ENCODE assay signal across 6 mouse cellular contexts in genomic region chr7:135697021-135697740, GRCm38 (mm10). TPM values are rescaled to one million over a fixed set of nuclear protein-coding genes. Genes with fewer than 3 reads are reported as not detected.
A peak's percentile ranks its signal among the peaks of the same experiment; 100 is the strongest.
DNase-seq lines count a peak whose midpoint lies in the region; ATAC-seq and TF ChIP-seq lines count a peak whose summit lies in the region.
"Not testable (repeated sequence)": the region's sequence is repeated elsewhere in the genome, so short reads cannot be mapped to it uniquely, and the experiment has no call there.

No protein-coding gene starts in this region.

- peaks cover 97% of the 10 kb centered on the region for H3K36me3 ChIP-seq in lung, embryonic 14.5 days (ENCODE audit: insufficient read depth)
- not testable (repeated sequence) for H3K36me3 ChIP-seq in lung, postnatal 0 days (ENCODE audit: insufficient read depth, low read length)

- H3K4me2 ChIP-seq in lung, embryonic 14.5 days; lung, postnatal 0 days (replicated peaks; ENCODE audit: low read depth, low read length): not testable (repeated sequence)

- 0 out of 2 replicates have a peak, but pooled peaks cover 11% of the 10 kb centered on the region for H3K4me1 ChIP-seq in lung, embryonic 14.5 days (ENCODE audit: insufficient read depth)
- H3K4me1 ChIP-seq in lung, postnatal 0 days (ENCODE audit: insufficient read depth, low read depth, low read length): not testable (repeated sequence)

- 55% methylated on average over 5 of the region's 5 CpGs for WGBS in lung, embryonic 14.5 days
- 65% methylated on average over 5 of the region's 5 CpGs for WGBS in lung, postnatal 0 days

- peak; percentile 54 for DNase-seq in MN1 (ENCODE audit: low spot score)
- peak; percentile 61 for DNase-seq in heart, adult 11 months
- peak; percentile 74 for DNase-seq in lung, embryonic 14.5 days
- peak; percentile 42 for DNase-seq in lung, postnatal 0 days (ENCODE audit: low spot score)
- peak; percentile 39 for DNase-seq in lung, postnatal 36 days
- DNase-seq in right cerebral cortex, adult 18-20 months: peak; percentile 9

- H3K9me3 ChIP-seq in lung, embryonic 14.5 days (ENCODE audit: low read depth, low read length); lung, postnatal 0 days (ENCODE audit: low read length): not testable (repeated sequence)

- ATAC-seq in lung, embryonic 14.5 days (ENCODE audit: insufficient read depth): peak; percentile 44; the same call in 1 of the 2 replicates
- ATAC-seq in lung, postnatal 0 days: peak; percentile 67

- H3K27ac ChIP-seq in lung, embryonic 14.5 days (ENCODE audit: low read depth): 0 out of 2 replicates have a peak overlapping the region, but pooled peaks have one; percentile 22
- 0 out of 2 replicates have a peak overlapping the region, but pooled peaks have one; percentile 2 for H3K27ac ChIP-seq in lung, postnatal 0 days (ENCODE audit: low read length)

- H3K4me3 ChIP-seq in lung, embryonic 14.5 days (ENCODE audit: low read depth, low read length); lung, postnatal 0 days (ENCODE audit: low read depth, low read length): not testable (repeated sequence)

- H3K9ac ChIP-seq in lung, embryonic 14.5 days; lung, postnatal 0 days (replicated peaks; ENCODE audit: low read depth): not testable (repeated sequence)

- not testable (repeated sequence) for H3K27me3 ChIP-seq in lung, embryonic 14.5 days (ENCODE audit: insufficient read depth, low read length); lung, postnatal 0 days (replicated peaks; ENCODE audit: insufficient read depth, low read length)

- TF ChIP-seq EP300 in lung, postnatal 0 days (IDR thresholded peaks at IDR 0.05): not testable (repeated sequence)

- not testable (repeated sequence) for TF ChIP-seq CTCF in lung, embryonic 14.5 days (IDR thresholded peaks at IDR 0.05; ENCODE audit: low read depth); lung, postnatal 0 days (IDR thresholded peaks at IDR 0.05)

RNA-seq across cellular contexts. Expression of gene Mki67, which starts 19.0 kb away (rescaled TPM):
- 80.7 and 81.1 TPM in 2 replicates for polyA plus RNA-seq in lung, embryonic 14.5 days (2014; fragmentation: Nextera tagmentation; extraction: Ambion mirVana)
- 2.8 and 4.7 TPM in 2 replicates for polyA plus RNA-seq in lung, postnatal 0 days (2015; fragmentation: Nextera tagmentation; extraction: Ambion mirVana)

Comparison
In these comparisons a context has a peak if more than half of its experiments do, and no peak if none do; other contexts are left out.
1. RNA of gene Mki67, which starts 19.0 kb away (polyA plus RNA-seq): 80.7 to 81.1 TPM in lung, embryonic 14.5 days; 2.8 to 4.7 TPM in lung, postnatal 0 days; every median in the first group is over 10 times any median in the second.
2. DNase-seq: peak in every context shown above with its lines; median percentile 74 in lung, embryonic 14.5 days; 61 in heart, adult 11 months; 54 in MN1; 42 in lung, postnatal 0 days; 39 in lung, postnatal 36 days; 9 in right cerebral cortex, adult 18-20 months.